Mouse (Mus musculus) spleen, adult 2 months (tissue): ENCODE measurements around the gene Tekt1. TPM values are rescaled to one million over a fixed set of nuclear protein-coding genes. Genes with fewer than 3 reads are reported as not detected.

Source experiments
- DNase-seq, 2 experiments: peaks; one replicate each; pipeline versions ENCODE4 v3.0.0 to v3.0.0-alpha.2; 2012 to 2021; ENCODE audit warnings: low spot score in 2 of 2, low read depth in 1 of 2
- H3K27ac ChIP-seq: fragments of 200-500 bp; 2 replicates; pipeline ENCODE4 v1.5.1; 2012; ENCODE audit warnings: low read length, inconsistent platforms; ENCODE audit not compliant: insufficient read depth
- H3K27me3 ChIP-seq: fragments of 200-500 bp; 2 replicates; pipeline ENCODE4 v1.6.1; 2012; ENCODE audit warnings: mild to moderate bottlenecking, moderate library complexity, low read length, inconsistent platforms; ENCODE audit not compliant: control insufficient read depth, insufficient read depth
- H3K36me3 ChIP-seq: fragments of 200-500 bp; 2 replicates; pipeline ENCODE4 v1.6.1; 2012; ENCODE audit warnings: mild to moderate bottlenecking, low read length, inconsistent platforms; ENCODE audit not compliant: control insufficient read depth, insufficient read depth
- H3K4me1 ChIP-seq: fragments of 200-500 bp; 2 replicates; pipeline ENCODE4 v1.6.1; 2011; ENCODE audit warnings: inconsistent platforms; ENCODE audit not compliant: control insufficient read depth, insufficient read depth, insufficient read length
- H3K4me3 ChIP-seq: fragments of 200-500 bp; 2 replicates; pipeline ENCODE4 v1.5.1; 2011; ENCODE audit warnings: mild to moderate bottlenecking, inconsistent platforms; ENCODE audit not compliant: insufficient read depth, insufficient read length; ENCODE audit errors: extremely low read depth
- CTCF ChIP-seq: fragments of 200-500 bp; IDR thresholded peaks from 2 replicates; pipeline ENCODE4 v1.5.1; 2011; ENCODE audit warnings: mild to moderate bottlenecking, inconsistent platforms; ENCODE audit not compliant: insufficient read depth, insufficient read length, insufficient replicate concordance; ENCODE audit errors: extremely low read depth
- POLR2A ChIP-seq: fragments of 200-500 bp; IDR thresholded peaks from 2 replicates; pipeline ENCODE4 v1.6.1; 2011; ENCODE audit warnings: low read depth, low read length, inconsistent platforms
- WGBS: fragments of 180-500 bp; shearing (Covaris S2); methylation state at CpG from one replicate; pipeline ENCODE4 v1.1.7; 2018; 5-methylcytosine and 5-hydroxymethylcytosine counted together
- polyA plus RNA-seq: library from polyadenylated mRNA; depleted of rRNA; stranded (reverse); fragments of >200 nt; gene quantifications from 2 replicates; pipeline ENCODE4 v1.2.3, GENCODE M21; 2012

Tekt1 gene
- polyA plus RNA-seq, 1 experiment: not detected

- TF ChIP-seq POLR2A: no peak
- TF ChIP-seq CTCF: no peak
- no peak for DNase-seq
- WGBS: 93% methylated on average over 13 of the region's 13 CpGs
- Histone ChIP-seq H3K36me3 (no peaks in the 10 kb centered on the region), H3K27ac (no peak overlapping the region), H3K27me3 (no peaks in the 10 kb centered on the region), H3K4me3 (no peak overlapping the region), H3K4me1 (no peaks in the 10 kb centered on the region)
Observed at GRCm38 (mm10) chr11:72391181-72391580, 28.9 kb upstream of the Tekt1 start.

GRCm38 (mm10) chr11:72389407-72390142, 27.3 kb upstream of the Tekt1 start:
- WGBS: 83% methylated on average over 7 of the region's 7 CpGs
- no peak overlapping the region for H3K4me3 ChIP-seq
- no peak overlapping the region for H3K27ac ChIP-seq

DNA sequence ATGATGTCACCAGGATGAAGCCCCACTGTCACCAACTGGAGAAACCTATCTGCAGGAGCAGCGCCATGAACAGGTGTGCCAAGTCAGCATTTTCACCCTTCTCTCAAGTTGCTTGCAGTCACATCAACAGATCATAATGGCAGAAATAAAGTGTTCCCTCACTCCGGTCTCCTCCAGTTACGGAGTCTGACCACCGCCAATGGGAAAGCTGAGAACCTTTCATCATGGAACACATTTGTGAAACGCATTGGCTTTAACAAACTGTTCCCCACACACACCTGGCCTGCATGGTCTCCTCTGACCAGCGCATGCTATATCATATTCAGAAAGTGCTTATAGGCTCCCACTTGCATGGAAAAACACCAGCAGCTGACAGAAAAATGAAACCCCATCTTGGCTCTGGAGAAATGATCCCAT, 25.9 kb upstream of the Tekt1 start:
- 96% methylated on average over 6 of the region's 6 CpGs for WGBS
- TF ChIP-seq CTCF (no peak), POLR2A (no peak)
- Histone ChIP-seq H3K27me3 (no peaks in the 10 kb centered on the region), H3K4me3 (no peak overlapping the region), H3K36me3 (no peaks in the 10 kb centered on the region), H3K27ac (no peak overlapping the region), H3K4me1 (no peaks in the 10 kb centered on the region)
- no peak for DNase-seq

More at GRCm38 (mm10) chr11:72389407-72390142, 27.3 kb upstream of the Tekt1 start:
- no peak for TF ChIP-seq POLR2A
- no peak for TF ChIP-seq CTCF
- Histone ChIP-seq H3K36me3 (no peaks in the 10 kb centered on the region), H3K4me1 (no peaks in the 10 kb centered on the region), H3K27me3 (no peaks in the 10 kb centered on the region)
- DNase-seq: no peak

GRCm38 (mm10) chr11:72379351-72379750, 17.1 kb upstream of the Tekt1 start:
- Histone ChIP-seq H3K4me1 (no peaks in the 10 kb centered on the region), H3K36me3 (no peaks in the 10 kb centered on the region), H3K27me3 (no peaks in the 10 kb centered on the region), H3K4me3 (no peak overlapping the region), H3K27ac (no peak overlapping the region)
- 84% methylated on average over 4 of the region's 4 CpGs for WGBS
- TF ChIP-seq POLR2A (no peak), CTCF (no peak)
- DNase-seq: no peak

DNA sequence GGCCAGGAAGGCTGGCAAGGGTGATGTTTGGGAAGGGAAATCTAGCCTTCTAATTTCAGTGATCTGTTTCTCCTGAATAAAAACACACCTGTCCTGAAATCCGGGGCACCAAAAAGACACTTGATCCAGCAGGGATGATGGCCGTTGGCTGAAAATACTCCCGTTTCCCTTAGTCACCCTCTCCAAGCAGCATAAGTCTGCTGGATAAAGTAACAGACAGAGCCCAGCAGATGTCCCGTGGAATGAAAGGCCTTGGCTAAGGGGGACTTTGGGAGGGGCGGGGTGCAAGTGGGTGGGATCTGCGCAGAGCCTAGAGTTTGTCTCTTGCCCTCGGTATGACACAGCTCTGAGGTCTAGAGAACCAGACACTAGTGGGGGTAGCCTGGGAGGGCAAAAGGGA, 16.0 kb upstream of the Tekt1 start:
- Histone ChIP-seq H3K36me3 (no peaks in the 10 kb centered on the region), H3K4me1 (no peaks in the 10 kb centered on the region), H3K4me3 (no peak overlapping the region), H3K27ac (no peak overlapping the region), H3K27me3 (no peaks in the 10 kb centered on the region)
- 81% methylated on average over 7 of the region's 7 CpGs for WGBS
- no peak for TF ChIP-seq POLR2A
- TF ChIP-seq CTCF: no peak
- DNase-seq: no peak

- H3K4me1 ChIP-seq: no peaks in the 10 kb centered on the region
- WGBS: 77% methylated on average over 2 of the region's 2 CpGs
Observed at GRCm38 (mm10) chr11:72376562-72376961, 14.3 kb upstream of the Tekt1 start.

DNA sequence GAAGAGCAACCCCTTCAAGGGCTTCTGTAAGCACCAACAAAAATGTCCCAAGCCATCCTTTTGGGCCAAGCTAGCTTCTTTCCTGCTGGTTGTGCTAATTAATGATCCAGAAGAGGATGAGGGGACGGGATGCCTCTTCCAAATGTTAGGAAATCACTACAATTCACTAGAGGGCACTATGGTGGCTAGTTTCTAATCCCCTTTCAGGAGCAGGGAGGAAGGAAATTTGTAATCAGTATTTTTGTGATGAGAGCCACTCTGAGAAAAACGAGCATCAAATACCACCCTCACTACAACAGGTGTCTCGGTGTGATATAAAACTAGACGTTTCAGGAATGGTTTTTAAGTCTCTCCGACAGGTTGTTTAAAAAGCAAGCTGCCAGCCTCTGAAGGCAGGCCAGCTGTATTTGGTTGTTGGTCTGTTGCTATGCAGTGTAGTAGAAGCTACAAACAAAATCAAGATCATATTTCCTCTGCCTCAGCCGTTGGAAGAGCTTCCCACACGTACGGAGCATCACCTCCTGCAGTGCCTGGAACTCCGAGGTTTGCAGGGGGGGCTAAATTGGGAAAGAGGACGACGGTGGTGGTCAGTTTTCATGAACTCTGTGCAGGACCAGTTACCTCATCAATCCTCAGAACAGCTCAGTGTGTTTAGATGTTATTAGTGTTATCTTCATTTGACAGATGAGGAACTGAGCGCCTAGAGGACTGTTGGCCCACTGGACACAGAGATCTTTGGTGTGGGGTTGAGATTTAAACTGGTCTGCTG, 7.8 kb upstream of the Tekt1 start:
- H3K4me1 ChIP-seq: no peaks in the 10 kb centered on the region
- H3K27me3 ChIP-seq: no peaks in the 10 kb centered on the region
- WGBS: 36% methylated on average over 12 of the region's 12 CpGs
- TF ChIP-seq CTCF (no peak), POLR2A (no peak)
- H3K27ac ChIP-seq: no peak overlapping the region
- no peak overlapping the region for H3K4me3 ChIP-seq
- DNase-seq: no peak
- H3K36me3 ChIP-seq: no peaks in the 10 kb centered on the region

More at GRCm38 (mm10) chr11:72376562-72376961, 14.3 kb upstream of the Tekt1 start:
- Histone ChIP-seq H3K27me3 (no peaks in the 10 kb centered on the region), H3K36me3 (no peaks in the 10 kb centered on the region), H3K4me3 (no peak overlapping the region), H3K27ac (no peak overlapping the region)
- no peak for DNase-seq
- TF ChIP-seq CTCF (no peak), POLR2A (no peak)
